Mouse (Mus musculus): ENCODE measurements around the gene Wfdc17. TPM values are rescaled to one million over a fixed set of nuclear protein-coding genes. Genes with fewer than 3 reads are reported as not detected.

Wfdc17 gene
- polyA plus RNA-seq, 1 experiment from 2014 or later = 1.3 TPM

GRCm38 (mm10) chr11:83728757-83729432, 25.1 kb downstream of the Wfdc17 start:
- 50% methylated on average over 3 of the region's 3 CpGs for WGBS
- H3K4me1 ChIP-seq (ENCODE audit: control insufficient read depth in 2 of 2, insufficient read depth in 2 of 2, low read length in 2 of 2) = no peaks in the 10 kb centered on the region

GRCm38 (mm10) chr11:83731116-83731515, 27.3 kb downstream of the Wfdc17 start:
- ATAC-seq (ENCODE audit: insufficient number of reproducible peaks, insufficient read depth, low FRiP score, low read depth) = no peak
- 67% methylated on average over 1 of the region's 1 CpGs for WGBS

More at GRCm38 (mm10) chr11:83728757-83729432, 25.1 kb downstream of the Wfdc17 start:
- Histone ChIP-seq H3K4me2 (ENCODE audit: low read length) (no peak overlapping the region), H3K27ac (replicated peaks in 1 of 2; ENCODE audit: control insufficient read depth in 1 of 2, insufficient read depth in 1 of 2, low read depth in 2 of 2, low read length in 2 of 2) (no peak overlapping the region), H3K9ac (ENCODE audit: low read length) (no peak overlapping the region), H3K4me3 (ENCODE audit: control insufficient read depth in 1 of 2, insufficient read depth in 1 of 2, low read depth in 1 of 2, low read length in 2 of 2) (no peak overlapping the region), H3K9me3 (ENCODE audit: control insufficient read depth, low read length) (peaks cover 3% of the 10 kb centered on the region), H3K27me3 (ENCODE audit: control insufficient read depth, insufficient read depth, low read length) (no peaks in the 10 kb centered on the region), H3K36me3 (ENCODE audit: control insufficient read depth, insufficient read depth, low read length) (no peaks in the 10 kb centered on the region)
- ATAC-seq (ENCODE audit: insufficient number of reproducible peaks, insufficient read depth, low FRiP score, low read depth) = no peak

GRCm38 (mm10) chr11:83733071-83733640, 29.4 kb downstream of the Wfdc17 start:
- no peak overlapping the region for H3K4me3 ChIP-seq (ENCODE audit: control insufficient read depth in 1 of 2, insufficient read depth in 1 of 2, low read depth in 1 of 2, low read length in 2 of 2)
- H3K4me1 ChIP-seq (ENCODE audit: control insufficient read depth in 2 of 2, insufficient read depth in 2 of 2, low read length in 2 of 2) = no peaks in the 10 kb centered on the region
- WGBS = 72% methylated on average over 5 of the region's 5 CpGs
- no peak overlapping the region for H3K27ac ChIP-seq (replicated peaks in 1 of 2; ENCODE audit: control insufficient read depth in 1 of 2, insufficient read depth in 1 of 2, low read depth in 2 of 2, low read length in 2 of 2)
- no peak for ATAC-seq (ENCODE audit: insufficient number of reproducible peaks, insufficient read depth, low FRiP score, low read depth)
- no peaks in the 10 kb centered on the region for H3K36me3 ChIP-seq (ENCODE audit: control insufficient read depth, insufficient read depth, low read length)
- no peak overlapping the region for H3K9ac ChIP-seq (ENCODE audit: low read length)
- H3K27me3 ChIP-seq (ENCODE audit: control insufficient read depth, insufficient read depth, low read length) = peaks cover 5% of the 10 kb centered on the region; the same call in 1 of the 2 replicates
- peaks cover 4% of the 10 kb centered on the region for H3K9me3 ChIP-seq (ENCODE audit: control insufficient read depth, low read length)
- H3K4me2 ChIP-seq (ENCODE audit: low read length) = no peak overlapping the region

More at GRCm38 (mm10) chr11:83731116-83731515, 27.3 kb downstream of the Wfdc17 start:
- no peak overlapping the region for H3K4me3 ChIP-seq (ENCODE audit: control insufficient read depth in 1 of 2, insufficient read depth in 1 of 2, low read depth in 1 of 2, low read length in 2 of 2)
- no peak overlapping the region for H3K9ac ChIP-seq (ENCODE audit: low read length)
- no peaks in the 10 kb centered on the region for H3K4me1 ChIP-seq (ENCODE audit: control insufficient read depth in 2 of 2, insufficient read depth in 2 of 2, low read length in 2 of 2)
- no peaks in the 10 kb centered on the region for H3K36me3 ChIP-seq (ENCODE audit: control insufficient read depth, insufficient read depth, low read length)
- H3K27me3 ChIP-seq (ENCODE audit: control insufficient read depth, insufficient read depth, low read length) = no peaks in the 10 kb centered on the region
- H3K4me2 ChIP-seq (ENCODE audit: low read length) = no peak overlapping the region
- peaks cover 4% of the 10 kb centered on the region for H3K9me3 ChIP-seq (ENCODE audit: control insufficient read depth, low read length)
- H3K27ac ChIP-seq (replicated peaks in 1 of 2; ENCODE audit: control insufficient read depth in 1 of 2, insufficient read depth in 1 of 2, low read depth in 2 of 2, low read length in 2 of 2) = no peak overlapping the region

- Histone ChIP-seq H3K4me3 (ENCODE audit: control insufficient read depth in 1 of 2, insufficient read depth in 1 of 2, low read depth in 1 of 2, low read length in 2 of 2) (no peak overlapping the region), H3K27me3 (ENCODE audit: control insufficient read depth, insufficient read depth, low read length) (peaks cover 5% of the 10 kb centered on the region; the same call in 1 of the 2 replicates), H3K36me3 (ENCODE audit: control insufficient read depth, insufficient read depth, low read length) (no peaks in the 10 kb centered on the region), H3K4me2 (ENCODE audit: low read length) (no peak overlapping the region), H3K27ac (replicated peaks in 1 of 2; ENCODE audit: control insufficient read depth in 1 of 2, insufficient read depth in 1 of 2, low read depth in 2 of 2, low read length in 2 of 2) (no peak overlapping the region), H3K4me1 (ENCODE audit: control insufficient read depth in 2 of 2, insufficient read depth in 2 of 2, low read length in 2 of 2) (no peaks in the 10 kb centered on the region), H3K9me3 (ENCODE audit: control insufficient read depth, low read length) (peaks cover 4% of the 10 kb centered on the region), H3K9ac (ENCODE audit: low read length) (no peak overlapping the region)
- 65% methylated on average over 1 of the region's 1 CpGs for WGBS
- no peak for ATAC-seq (ENCODE audit: insufficient number of reproducible peaks, insufficient read depth, low FRiP score, low read depth)
These were observed 30.4 kb downstream of the Wfdc17 start for GRCm38 (mm10) chr11:83734215-83734614.

DNA sequence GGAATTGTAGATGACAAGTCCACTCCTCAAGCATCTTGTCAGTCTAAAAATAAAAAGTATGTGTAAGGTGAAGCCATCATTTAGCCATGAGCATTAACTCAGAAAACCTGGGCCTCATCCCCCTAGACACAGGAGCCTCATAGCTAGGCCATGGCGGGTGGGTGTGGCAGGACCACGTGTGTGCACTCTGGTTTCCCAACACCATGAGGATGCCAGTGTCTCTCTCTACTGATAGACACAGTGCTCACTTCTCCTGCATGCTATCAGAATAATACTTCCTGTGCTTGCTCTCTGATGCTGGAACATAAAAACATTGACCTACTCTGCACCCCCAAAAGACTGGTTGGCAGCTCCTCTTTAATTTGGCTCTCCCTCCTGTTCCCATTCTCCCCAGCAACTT, 32.1 kb downstream of the Wfdc17 start:
- Histone ChIP-seq H3K4me2 (ENCODE audit: low read length) (no peak overlapping the region), H3K36me3 (ENCODE audit: control insufficient read depth, insufficient read depth, low read length) (no peaks in the 10 kb centered on the region), H3K27me3 (ENCODE audit: control insufficient read depth, insufficient read depth, low read length) (peaks cover 8% of the 10 kb centered on the region; the same call in 1 of the 2 replicates), H3K27ac (replicated peaks in 1 of 2; ENCODE audit: control insufficient read depth in 1 of 2, insufficient read depth in 1 of 2, low read depth in 2 of 2, low read length in 2 of 2) (no peak overlapping the region), H3K4me1 (ENCODE audit: control insufficient read depth in 2 of 2, insufficient read depth in 2 of 2, low read length in 2 of 2) (no peaks in the 10 kb centered on the region), H3K9ac (ENCODE audit: low read length) (no peak overlapping the region), H3K9me3 (ENCODE audit: control insufficient read depth, low read length) (peaks cover 4% of the 10 kb centered on the region), H3K4me3 (ENCODE audit: control insufficient read depth in 1 of 2, insufficient read depth in 1 of 2, low read depth in 1 of 2, low read length in 2 of 2) (no peak overlapping the region)
- 52% methylated on average over 2 of the region's 2 CpGs for WGBS
- ATAC-seq (ENCODE audit: insufficient number of reproducible peaks, insufficient read depth, low FRiP score, low read depth) = no peak

- 75% methylated on average over 3 of the region's 3 CpGs for WGBS
- no peak for ATAC-seq (ENCODE audit: insufficient number of reproducible peaks, insufficient read depth, low FRiP score, low read depth)
These were observed 33.3 kb downstream of the Wfdc17 start for GRCm38 (mm10) chr11:83737109-83737558.

GRCm38 (mm10) chr11:83739241-83739640, 35.5 kb downstream of the Wfdc17 start:
- ATAC-seq (ENCODE audit: insufficient number of reproducible peaks, insufficient read depth, low FRiP score, low read depth) = no peak
- Histone ChIP-seq H3K36me3 (ENCODE audit: control insufficient read depth, insufficient read depth, low read length) (no peaks in the 10 kb centered on the region), H3K4me1 (ENCODE audit: control insufficient read depth in 2 of 2, insufficient read depth in 2 of 2, low read length in 2 of 2) (no peaks in the 10 kb centered on the region), H3K27ac (replicated peaks in 1 of 2; ENCODE audit: control insufficient read depth in 1 of 2, insufficient read depth in 1 of 2, low read depth in 2 of 2, low read length in 2 of 2) (no peak overlapping the region), H3K4me2 (ENCODE audit: low read length) (no peak overlapping the region), H3K4me3 (ENCODE audit: control insufficient read depth in 1 of 2, insufficient read depth in 1 of 2, low read depth in 1 of 2, low read length in 2 of 2) (no peak overlapping the region), H3K9me3 (ENCODE audit: control insufficient read depth, low read length) (no peaks in the 10 kb centered on the region), H3K9ac (ENCODE audit: low read length) (no peak overlapping the region), H3K27me3 (ENCODE audit: control insufficient read depth, insufficient read depth, low read length) (peaks cover 24% of the 10 kb centered on the region)
- 17% methylated on average over 5 of the region's 5 CpGs for WGBS

More at GRCm38 (mm10) chr11:83737109-83737558, 33.3 kb downstream of the Wfdc17 start:
- H3K9me3 ChIP-seq (ENCODE audit: control insufficient read depth, low read length) = peaks cover 4% of the 10 kb centered on the region
- H3K36me3 ChIP-seq (ENCODE audit: control insufficient read depth, insufficient read depth, low read length) = no peaks in the 10 kb centered on the region
- no peak overlapping the region for H3K4me2 ChIP-seq (ENCODE audit: low read length)
- no peak overlapping the region for H3K9ac ChIP-seq (ENCODE audit: low read length)
- H3K27ac ChIP-seq (replicated peaks in 1 of 2; ENCODE audit: control insufficient read depth in 1 of 2, insufficient read depth in 1 of 2, low read depth in 2 of 2, low read length in 2 of 2) = no peak overlapping the region
- peaks cover 15% of the 10 kb centered on the region; the same call in 1 of the 2 replicates for H3K27me3 ChIP-seq (ENCODE audit: control insufficient read depth, insufficient read depth, low read length)
- H3K4me3 ChIP-seq (ENCODE audit: control insufficient read depth in 1 of 2, insufficient read depth in 1 of 2, low read depth in 1 of 2, low read length in 2 of 2) = no peak overlapping the region
- no peaks in the 10 kb centered on the region for H3K4me1 ChIP-seq (ENCODE audit: control insufficient read depth in 2 of 2, insufficient read depth in 2 of 2, low read length in 2 of 2)
